Mouse (Mus musculus) limb, embryonic 11.5 days (tissue): ENCODE measurements around the gene 9030612E09Rik. TPM values are rescaled to one million over a fixed set of nuclear protein-coding genes. Genes with fewer than 3 reads are reported as not detected.

Experiments used
- ATAC-seq: fragments of 200-750 bp; cut with Nextera tagmentation; 2 replicates; pipeline ENCODE4 v1.8.0; 2017; ENCODE audit warnings: low read depth; ENCODE audit not compliant: insufficient number of reproducible peaks, low FRiP score, low TSS enrichment
- DNase-seq: peaks from one replicate; pipeline ENCODE4 v3.0.0-alpha.2; 2015; ENCODE audit warnings: low spot score
- H3K27ac ChIP-seq: fragments of 300-500 bp; sonication (generic); replicated peaks from 2 replicates; pipeline ENCODE4 v1.5.1; 2014; ENCODE audit warnings: low read depth, mild to moderate bottlenecking, low read length
- H3K27me3 ChIP-seq: fragments of 300-500 bp; sonication (generic); 2 replicates; pipeline ENCODE4 v1.6.1; 2014; ENCODE audit warnings: mild to moderate bottlenecking, low read length, mixed read lengths; ENCODE audit not compliant: control insufficient read depth, insufficient read depth
- H3K36me3 ChIP-seq: fragments of 300-500 bp; sonication (generic); 2 replicates; pipeline ENCODE4 v1.6.1; 2014; ENCODE audit warnings: mild to moderate bottlenecking, low read length, moderate library complexity, mixed read lengths; ENCODE audit not compliant: control insufficient read depth, insufficient read depth
- H3K4me1 ChIP-seq: fragments of 300-500 bp; sonication (generic); 2 replicates; pipeline ENCODE4 v1.6.1; 2014; ENCODE audit warnings: low read length, mixed read lengths; ENCODE audit not compliant: control insufficient read depth, insufficient read depth
- H3K4me2 ChIP-seq: fragments of 300-500 bp; sonication (generic); 2 replicates; pipeline ENCODE4 v1.6.1; 2014; ENCODE audit warnings: low read depth, mild to moderate bottlenecking, moderate library complexity; ENCODE audit not compliant: severe bottlenecking
- H3K4me3 ChIP-seq: fragments of 300-500 bp; sonication (generic); 2 replicates; pipeline ENCODE4 v1.5.1; 2014; ENCODE audit warnings: low read depth, low read length
- H3K9ac ChIP-seq: fragments of 300-500 bp; sonication (generic); 2 replicates; pipeline ENCODE4 v1.6.1; 2014; ENCODE audit warnings: mild to moderate bottlenecking, low read length
- H3K9me3 ChIP-seq: fragments of 300-500 bp; sonication (generic); 2 replicates; pipeline ENCODE4 v1.6.1; 2016; ENCODE audit warnings: low read length; ENCODE audit not compliant: control insufficient read depth
- WGBS: fragments of 180-500 bp; shearing (Covaris S2); extraction: QIAGEN DNeasy Blood & Tissue Kit; methylation state at CpG from one replicate; pipeline ENCODE4 v1.1.7; 2014; 5-methylcytosine and 5-hydroxymethylcytosine counted together
- polyA plus RNA-seq: library from polyadenylated mRNA; unstranded; fragments of >200 nt; fragmentation: Nextera tagmentation; extraction: Ambion mirVana; gene quantifications from 2 replicates; pipeline ENCODE4 v1.2.1, GENCODE M21; 2014

9030612E09Rik gene
- 0.98 and 1.4 TPM in 2 replicates for polyA plus RNA-seq

GRCm38 (mm10) chr10:43174326-43175155, at the start of gene 9030612E09Rik, which contains the start of gene Sobp:
Gene 9030612E09Rik, plus strand, starts transcription at chr10:43174704.
Gene Sobp, minus strand, starts transcription at chr10:43174530.
- Histone ChIP-seq H3K27ac (0 out of 2 replicates have a peak within 1 kb of the TSS, but pooled peaks have one; percentile 24), H3K4me1 (peaks cover 12% of the 10 kb centered on the region), H3K9ac (peak within 1 kb of the TSS; percentile 83), H3K4me2 (peak within 1 kb of the TSS; percentile 96), H3K27me3 (peaks cover 8% of the 10 kb centered on the region), H3K36me3 (no peaks in the 10 kb centered on the region), H3K4me3 (peak within 1 kb of the TSS; percentile 77), H3K9me3 (no peaks in the 10 kb centered on the region)
- DNase-seq: peak; percentile 77
- ATAC-seq: peak; percentile 69
- under 1% methylated on average over 74 of the region's 91 CpGs for WGBS

GRCm38 (mm10) chr10:43128750-43129149, 45.8 kb upstream of the 9030612E09Rik start:
- WGBS: 78% methylated on average over 3 of the region's 3 CpGs
- Histone ChIP-seq H3K27ac (no peak overlapping the region), H3K9ac (no peak overlapping the region), H3K36me3 (no peaks in the 10 kb centered on the region), H3K4me3 (no peak overlapping the region), H3K27me3 (no peaks in the 10 kb centered on the region), H3K4me2 (no peak overlapping the region), H3K4me1 (peaks cover 15% of the 10 kb centered on the region), H3K9me3 (no peaks in the 10 kb centered on the region)
- DNase-seq (no peak), ATAC-seq (no peak)

GRCm38 (mm10) chr10:43134027-43134426, 40.5 kb upstream of the 9030612E09Rik start:
- no peak for ATAC-seq
- no peaks in the 10 kb centered on the region for H3K27me3 ChIP-seq
- H3K27ac ChIP-seq: no peak overlapping the region
- no peaks in the 10 kb centered on the region for H3K9me3 ChIP-seq
- no peak overlapping the region for H3K4me3 ChIP-seq
- H3K36me3 ChIP-seq: no peaks in the 10 kb centered on the region
- H3K4me1 ChIP-seq: no peaks in the 10 kb centered on the region
- no peak overlapping the region for H3K9ac ChIP-seq
- WGBS: 84% methylated on average over 11 of the region's 11 CpGs
- DNase-seq: no peak
- H3K4me2 ChIP-seq: no peak overlapping the region

- H3K9me3 ChIP-seq: no peaks in the 10 kb centered on the region
- H3K4me3 ChIP-seq: no peak overlapping the region
- no peak overlapping the region for H3K27ac ChIP-seq
- no peak overlapping the region for H3K9ac ChIP-seq
- no peaks in the 10 kb centered on the region for H3K27me3 ChIP-seq
- ATAC-seq (no peak), DNase-seq (no peak)
- no peaks in the 10 kb centered on the region for H3K36me3 ChIP-seq
- no peaks in the 10 kb centered on the region for H3K4me1 ChIP-seq
- H3K4me2 ChIP-seq: no peak overlapping the region
- WGBS: 90% methylated on average over 9 of the region's 9 CpGs
Measured at GRCm38 (mm10) chr10:43143173-43143572, 31.3 kb upstream of the 9030612E09Rik start.

- no peak overlapping the region for H3K9ac ChIP-seq
- no peak overlapping the region for H3K27ac ChIP-seq
- WGBS: 91% methylated on average over 11 of the region's 11 CpGs
- DNase-seq: no peak
- no peaks in the 10 kb centered on the region for H3K9me3 ChIP-seq
- no peak overlapping the region for H3K4me3 ChIP-seq
- no peaks in the 10 kb centered on the region for H3K4me1 ChIP-seq
- no peaks in the 10 kb centered on the region for H3K27me3 ChIP-seq
- no peak for ATAC-seq
- H3K36me3 ChIP-seq: no peaks in the 10 kb centered on the region
- H3K4me2 ChIP-seq: no peak overlapping the region
Measured at GRCm38 (mm10) chr10:43148456-43148855, 26.0 kb upstream of the 9030612E09Rik start.

- DNase-seq (no peak), ATAC-seq (no peak)
- H3K4me3 ChIP-seq: no peak overlapping the region
- no peak overlapping the region for H3K9ac ChIP-seq
- H3K4me2 ChIP-seq: no peak overlapping the region
- H3K4me1 ChIP-seq: peaks cover 10% of the 10 kb centered on the region
- 88% methylated on average over 8 of the region's 8 CpGs for WGBS
- H3K36me3 ChIP-seq: no peaks in the 10 kb centered on the region
- no peaks in the 10 kb centered on the region for H3K9me3 ChIP-seq
- no peak overlapping the region for H3K27ac ChIP-seq
- H3K27me3 ChIP-seq: no peaks in the 10 kb centered on the region
Measured at GRCm38 (mm10) chr10:43152643-43153042, 21.9 kb upstream of the 9030612E09Rik start.

- no peak overlapping the region for H3K9ac ChIP-seq
- no peak for ATAC-seq
- H3K27me3 ChIP-seq: no peaks in the 10 kb centered on the region
- H3K9me3 ChIP-seq: no peaks in the 10 kb centered on the region
- H3K4me3 ChIP-seq: no peak overlapping the region
- H3K4me2 ChIP-seq: 0 out of 2 replicates have a peak overlapping the region, but pooled peaks have one; percentile 2
- H3K27ac ChIP-seq: peak overlapping the region; percentile 26; the same call in 1 of the 2 replicates
- peak; percentile 74 for DNase-seq
- 37% methylated on average over 12 of the region's 12 CpGs for WGBS
- H3K4me1 ChIP-seq: peaks cover 10% of the 10 kb centered on the region
- peaks cover 2% of the 10 kb centered on the region; the same call in 1 of the 2 replicates for H3K36me3 ChIP-seq
Measured at GRCm38 (mm10) chr10:43155046-43155560, 19.4 kb upstream of the 9030612E09Rik start.

GRCm38 (mm10) chr10:43158917-43159316, 15.6 kb upstream of the 9030612E09Rik start:
- Histone ChIP-seq H3K9me3 (no peaks in the 10 kb centered on the region), H3K36me3 (peaks cover 2% of the 10 kb centered on the region; the same call in 1 of the 2 replicates), H3K27me3 (no peaks in the 10 kb centered on the region), H3K4me2 (no peak overlapping the region), H3K4me1 (peaks cover 11% of the 10 kb centered on the region), H3K9ac (no peak overlapping the region), H3K27ac (no peak overlapping the region), H3K4me3 (no peak overlapping the region)
- 89% methylated on average over 5 of the region's 5 CpGs for WGBS
- ATAC-seq: no peak
- DNase-seq: no peak
